Mouse (Mus musculus) heart, embryonic 11.5 days (tissue): ENCODE results near the gene Cpsf7. TPM values are rescaled to one million over a fixed set of nuclear protein-coding genes. Genes with fewer than 3 reads are reported as not detected.
"Not testable (repeated sequence)": the region's sequence is repeated elsewhere in the genome, so short reads cannot be mapped to it uniquely, and the experiment has no call there.

Source experiments
- ATAC-seq: fragments of 200-750 bp; cut with Nextera tagmentation; replicated peaks from 2 replicates; pipeline ENCODE4 v1.8.0; 2017; ENCODE audit warnings: moderate library complexity; ENCODE audit not compliant: insufficient number of reproducible peaks, low FRiP score, low TSS enrichment
- H3K27ac ChIP-seq: fragments of 300-500 bp; sonication (generic); 2 replicates; pipeline ENCODE4 v1.5.1; 2014; ENCODE audit warnings: mild to moderate bottlenecking, low read depth, low read length
- H3K27me3 ChIP-seq: fragments of 300-500 bp; sonication (generic); 2 replicates; pipeline ENCODE4 v1.6.1; 2014; ENCODE audit warnings: mild to moderate bottlenecking, low read length, mixed read lengths; ENCODE audit not compliant: control insufficient read depth, insufficient read depth
- H3K36me3 ChIP-seq: fragments of 300-500 bp; sonication (generic); 2 replicates; pipeline ENCODE4 v1.6.1; 2014; ENCODE audit warnings: mild to moderate bottlenecking, low read length, moderate library complexity, mixed read lengths; ENCODE audit not compliant: control insufficient read depth, insufficient read depth
- H3K4me1 ChIP-seq: fragments of 300-500 bp; sonication (generic); 2 replicates; pipeline ENCODE4 v1.6.1; 2014; ENCODE audit warnings: low read length; ENCODE audit not compliant: control insufficient read depth, insufficient read depth
- H3K4me2 ChIP-seq: fragments of 300-500 bp; sonication (generic); 2 replicates; pipeline ENCODE4 v1.6.1; 2014; ENCODE audit warnings: mild to moderate bottlenecking, moderate library complexity
- H3K4me3 ChIP-seq: fragments of 300-500 bp; sonication (generic); 2 replicates; pipeline ENCODE4 v1.5.1; 2014; ENCODE audit warnings: low read depth, low read length
- H3K9ac ChIP-seq: fragments of 300-500 bp; sonication (generic); 2 replicates; pipeline ENCODE4 v1.6.1; 2014; ENCODE audit warnings: mild to moderate bottlenecking, low read depth, low read length, moderate library complexity
- H3K9me3 ChIP-seq: fragments of 300-500 bp; sonication (generic); replicated peaks from 2 replicates; pipeline ENCODE4 v1.6.1; 2016; ENCODE audit warnings: low read length; ENCODE audit not compliant: control insufficient read depth
- WGBS: fragments of 180-500 bp; shearing (Covaris S2); extraction: QIAGEN DNeasy Blood & Tissue Kit; methylation state at CpG from one replicate; pipeline ENCODE4 v1.1.7; 2014; ENCODE audit not compliant: insufficient replicate concordance; 5-methylcytosine and 5-hydroxymethylcytosine counted together
- polyA plus RNA-seq: library from polyadenylated mRNA; unstranded; fragments of >200 nt; fragmentation: Nextera tagmentation; extraction: Ambion mirVana; gene quantifications from 2 replicates; pipeline ENCODE4 v1.2.1, GENCODE M21; 2014

Gene Cpsf7
- polyA plus RNA-seq, 1 experiment from 2014 or later, result 39.3 TPM

DNA sequence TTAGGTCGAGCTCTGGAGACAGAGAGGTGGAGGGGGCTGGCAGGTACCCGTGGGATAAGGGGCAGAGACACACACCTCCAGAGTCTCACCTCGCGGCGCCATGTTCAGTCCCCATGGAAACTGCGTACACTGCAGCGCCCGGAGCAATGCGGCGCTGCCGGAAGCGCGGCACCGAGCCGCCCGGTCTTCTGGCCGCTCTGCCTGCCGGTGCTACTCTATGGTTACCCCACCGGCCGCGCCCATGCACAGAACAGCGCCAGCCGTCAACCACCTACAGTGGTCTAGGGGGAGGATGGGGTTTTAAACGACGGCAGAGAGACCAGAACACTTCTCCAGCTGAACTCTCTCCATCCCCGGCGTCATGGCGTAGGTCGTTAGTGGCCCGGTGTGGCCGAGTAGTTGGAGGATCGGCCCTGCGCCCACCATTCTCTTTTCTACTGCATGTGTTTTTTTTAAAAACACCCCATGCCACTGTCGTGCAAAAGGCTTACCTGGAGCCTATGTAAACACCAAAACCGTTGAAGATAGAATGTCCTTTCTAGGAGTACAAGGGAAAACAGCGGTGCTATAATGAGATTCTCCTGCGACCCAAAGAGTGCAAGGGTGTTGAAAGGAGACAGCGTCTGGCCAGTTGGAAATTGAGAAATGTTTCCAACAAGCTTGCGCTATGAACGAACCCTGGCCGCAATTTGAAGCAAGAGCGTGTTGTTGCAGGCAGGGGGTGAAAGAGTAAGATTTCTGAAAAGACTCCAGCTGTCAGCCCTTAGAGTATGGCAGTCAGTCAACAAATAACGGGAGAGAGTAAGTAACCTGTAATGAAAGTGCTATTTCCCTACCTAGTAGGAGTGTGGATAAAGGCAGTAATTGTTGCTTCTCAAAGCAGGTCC is 30.8 kb downstream of the Cpsf7 start, which contains the start of gene Tmem216:
Tmem216 (minus strand) TSS at position 615 of the 887 bp plus-strand sequence.
- WGBS, result 1% methylated on average over 43 of the region's 43 CpGs
- H3K4me1 ChIP-seq, result peaks cover 11% of the 10 kb centered on the region
- H3K4me3 ChIP-seq, result peak within 1 kb of the TSS; percentile 71

DNA sequence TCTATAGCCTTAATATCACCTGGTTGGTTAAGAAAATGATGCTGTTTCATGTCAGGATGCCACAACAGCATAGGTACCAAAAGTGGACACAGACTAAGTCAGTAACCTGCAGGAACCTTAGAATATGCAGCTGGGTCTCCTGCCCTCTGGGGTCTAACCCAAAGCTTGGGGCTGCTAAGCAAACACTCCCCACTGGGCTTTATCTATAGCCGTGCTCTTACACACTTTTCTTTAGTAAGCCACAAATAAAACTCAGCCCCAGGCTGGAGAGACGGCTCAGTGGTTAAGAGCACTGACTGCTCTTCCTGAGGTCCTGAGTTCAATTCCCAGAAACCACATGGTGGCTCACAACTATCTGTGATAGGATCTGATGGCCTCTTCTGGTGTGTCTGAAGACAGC is 31.9 kb downstream of the Cpsf7 start:
- Histone ChIP-seq H3K9ac (no peak overlapping the region), H3K27me3 (no peaks in the 10 kb centered on the region), H3K9me3 (no peaks in the 10 kb centered on the region), H3K36me3 (no peaks in the 10 kb centered on the region), H3K4me1 (peaks cover 16% of the 10 kb centered on the region), H3K27ac (no peak overlapping the region), H3K4me2 (no peak overlapping the region), H3K4me3 (no peak overlapping the region)
- ATAC-seq, result no peak
- 57% methylated on average over 2 of the region's 2 CpGs for WGBS

More for the DNA sequence above, 30.8 kb downstream of the Cpsf7 start, which contains the start of gene Tmem216:
- Histone ChIP-seq H3K4me2 (peak within 1 kb of the TSS; percentile 87), H3K9me3 (no peaks in the 10 kb centered on the region), H3K27me3 (no peaks in the 10 kb centered on the region), H3K36me3 (peaks cover 1% of the 10 kb centered on the region; the same call in 1 of the 2 replicates), H3K27ac (peak within 1 kb of the TSS; percentile 77), H3K9ac (peak within 1 kb of the TSS; percentile 86)
- peak; percentile 92 for ATAC-seq

DNA sequence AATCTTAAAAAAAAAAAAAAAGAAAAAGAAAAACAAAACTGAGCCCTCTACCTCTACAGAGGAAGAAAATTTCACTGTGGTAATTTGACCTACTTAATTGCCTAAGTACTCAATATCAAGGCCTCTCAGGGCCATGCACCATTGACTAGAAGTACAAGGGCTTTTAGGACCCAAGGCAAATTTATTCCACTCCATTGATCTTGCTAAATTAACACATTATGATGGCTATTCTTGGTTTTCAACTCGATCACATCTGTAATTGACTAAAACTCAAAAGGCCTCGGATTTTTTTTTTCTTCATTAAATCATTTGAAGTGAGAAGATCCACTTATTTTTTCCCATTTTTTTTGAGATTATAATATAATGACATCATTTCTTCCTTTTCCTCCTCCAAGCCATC is 32.4 kb downstream of the Cpsf7 start:
- Histone ChIP-seq H3K9me3 (no peaks in the 10 kb centered on the region), H3K36me3 (no peaks in the 10 kb centered on the region)
- 77% methylated on average over 2 of the region's 2 CpGs for WGBS

DNA sequence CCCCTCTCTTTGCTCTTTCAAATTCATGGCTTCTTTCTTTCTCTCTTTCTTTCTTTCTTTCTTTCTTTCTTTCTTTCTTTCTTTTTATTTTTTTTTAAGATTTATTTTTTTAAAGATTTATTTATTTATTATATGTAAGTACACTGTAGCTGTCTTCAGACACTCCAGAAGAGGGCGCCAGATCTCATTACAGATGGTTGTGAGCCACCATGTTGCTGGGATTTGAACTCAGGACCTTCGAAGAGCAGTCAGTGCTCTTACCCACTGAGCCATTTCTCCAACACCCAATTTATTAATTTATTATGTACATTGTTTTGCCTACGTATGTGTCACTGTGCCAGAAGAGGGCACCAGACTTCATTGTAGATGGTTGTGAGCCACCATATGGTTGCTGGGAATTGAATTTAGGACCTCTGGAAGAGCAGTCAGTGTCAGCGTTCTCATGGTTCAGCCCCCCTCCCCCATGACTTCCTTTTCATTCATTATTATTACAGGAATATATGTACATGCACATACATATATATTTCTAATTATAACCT is 32.8 kb downstream of the Cpsf7 start:
- not testable (repeated sequence) for H3K27me3 ChIP-seq, H3K4me3 ChIP-seq, H3K9me3 ChIP-seq, ATAC-seq, H3K4me2 ChIP-seq, H3K27ac ChIP-seq, H3K9ac ChIP-seq, H3K36me3 ChIP-seq
- WGBS, result 70% methylated on average over 4 of the region's 4 CpGs
- H3K4me1 ChIP-seq, result peaks cover 16% of the 10 kb centered on the region

More for the DNA sequence above, 32.4 kb downstream of the Cpsf7 start:
- Histone ChIP-seq H3K9ac (no peak overlapping the region), H3K4me1 (peaks cover 16% of the 10 kb centered on the region), H3K4me3 (no peak overlapping the region), H3K27me3 (no peaks in the 10 kb centered on the region), H3K4me2 (no peak overlapping the region), H3K27ac (no peak overlapping the region)
- no peak for ATAC-seq

DNA sequence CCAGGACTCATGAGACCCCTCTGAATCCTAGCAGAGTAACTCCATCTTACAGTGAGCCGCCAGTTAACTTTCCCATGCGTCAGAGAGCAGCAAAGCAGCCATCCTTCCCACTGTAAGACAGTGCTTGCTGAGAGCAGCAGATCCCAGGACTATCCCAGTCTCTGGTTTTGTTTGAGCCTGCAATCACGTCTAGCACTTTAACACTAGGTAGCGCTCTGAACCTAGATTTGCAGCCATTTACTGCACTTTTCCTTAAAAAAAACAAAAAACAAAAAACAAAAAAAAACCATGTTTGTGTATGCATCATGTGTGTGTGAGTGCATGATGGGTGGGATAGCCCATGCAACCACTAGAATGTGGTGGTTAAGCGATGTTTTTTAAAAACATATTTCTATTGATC is 35.0 kb downstream of the Cpsf7 start:
- H3K4me3 ChIP-seq, result no peak overlapping the region
- H3K27ac ChIP-seq, result no peak overlapping the region
- H3K27me3 ChIP-seq, result no peaks in the 10 kb centered on the region
- no peak overlapping the region for H3K4me2 ChIP-seq
- H3K4me1 ChIP-seq, result peaks cover 12% of the 10 kb centered on the region
- 38% methylated on average over 5 of the region's 5 CpGs for WGBS
- no peak for ATAC-seq
- H3K9me3 ChIP-seq, result no peaks in the 10 kb centered on the region
- no peak overlapping the region for H3K9ac ChIP-seq
- H3K36me3 ChIP-seq, result no peaks in the 10 kb centered on the region

DNA sequence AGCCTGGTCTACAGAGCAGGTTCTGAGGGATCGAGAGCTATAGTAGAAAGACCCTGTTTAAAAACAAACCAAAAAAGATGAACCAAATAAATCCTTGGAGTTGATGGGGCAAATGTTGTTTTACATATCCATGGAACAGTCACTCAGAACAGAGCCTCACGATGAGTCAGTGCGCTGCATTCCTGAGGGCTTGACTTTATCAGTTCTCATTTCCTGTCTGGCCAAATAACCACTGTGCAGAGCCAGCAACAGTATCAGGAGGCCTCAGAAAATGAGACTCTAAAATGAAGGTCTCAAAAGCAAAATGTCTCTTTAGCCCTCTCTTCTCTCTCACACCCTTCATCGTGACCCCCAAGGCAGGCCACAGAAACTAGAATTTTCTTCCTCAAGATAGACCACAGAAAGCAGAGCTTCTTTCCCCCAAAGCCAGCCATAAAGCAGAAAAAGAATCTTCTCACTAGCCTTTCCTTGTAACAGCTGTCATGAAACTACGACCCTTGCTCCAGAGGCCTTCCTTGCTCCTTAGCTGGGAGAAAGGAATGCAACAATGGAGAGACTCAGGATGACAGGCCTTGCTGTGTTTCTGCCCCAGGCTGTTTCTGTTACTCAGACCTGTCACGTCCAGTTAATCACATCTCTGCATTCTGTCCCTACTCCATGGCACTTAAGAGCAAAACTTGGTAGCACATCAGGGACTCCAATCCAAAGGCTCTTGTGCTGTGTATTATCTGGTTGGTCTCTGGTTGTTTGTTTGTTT is 36.7 kb downstream of the Cpsf7 start:
- H3K4me1 ChIP-seq, result peaks cover 4% of the 10 kb centered on the region; the same call in 1 of the 2 replicates
- ATAC-seq, result peak; percentile 63; the same call in 1 of the 2 replicates
- WGBS, result 35% methylated on average over 6 of the region's 6 CpGs
- no peak overlapping the region; the same call in 1 of the 2 replicates for H3K4me2 ChIP-seq
- H3K9me3 ChIP-seq, result no peaks in the 10 kb centered on the region
- peak overlapping the region; percentile 55; the same call in 1 of the 2 replicates for H3K9ac ChIP-seq
- no peak overlapping the region for H3K4me3 ChIP-seq
- no peaks in the 10 kb centered on the region for H3K27me3 ChIP-seq
- H3K27ac ChIP-seq, result peak overlapping the region; percentile 95
- no peaks in the 10 kb centered on the region for H3K36me3 ChIP-seq

DNA sequence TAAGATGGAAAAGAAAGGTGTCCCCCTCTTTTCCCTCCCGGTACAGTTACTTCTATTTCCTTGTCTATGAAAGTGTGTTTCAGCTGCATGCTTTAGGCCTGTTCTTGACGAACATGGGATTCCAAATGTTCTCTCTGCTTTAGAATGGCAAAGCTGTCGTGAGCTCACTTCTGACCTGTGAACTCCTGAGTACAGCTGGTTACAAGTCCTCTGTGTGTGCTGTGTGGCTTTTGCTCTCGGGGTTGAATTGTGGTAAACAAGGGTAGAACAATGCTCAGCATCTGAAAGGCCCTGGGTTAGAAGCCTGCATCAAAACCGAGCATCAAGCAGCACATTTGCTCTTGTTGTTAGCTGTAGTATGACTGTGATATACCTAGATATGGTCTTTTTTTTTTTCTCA is 37.3 kb downstream of the Cpsf7 start:
- Histone ChIP-seq H3K4me3 (no peak overlapping the region), H3K9ac (no peak overlapping the region), H3K36me3 (no peaks in the 10 kb centered on the region), H3K27ac (peak overlapping the region; percentile 95), H3K4me2 (no peak overlapping the region), H3K9me3 (no peaks in the 10 kb centered on the region), H3K4me1 (peaks cover 4% of the 10 kb centered on the region; the same call in 1 of the 2 replicates), H3K27me3 (no peaks in the 10 kb centered on the region)
- 66% methylated on average over 5 of the region's 5 CpGs for WGBS
- no peak for ATAC-seq

DNA sequence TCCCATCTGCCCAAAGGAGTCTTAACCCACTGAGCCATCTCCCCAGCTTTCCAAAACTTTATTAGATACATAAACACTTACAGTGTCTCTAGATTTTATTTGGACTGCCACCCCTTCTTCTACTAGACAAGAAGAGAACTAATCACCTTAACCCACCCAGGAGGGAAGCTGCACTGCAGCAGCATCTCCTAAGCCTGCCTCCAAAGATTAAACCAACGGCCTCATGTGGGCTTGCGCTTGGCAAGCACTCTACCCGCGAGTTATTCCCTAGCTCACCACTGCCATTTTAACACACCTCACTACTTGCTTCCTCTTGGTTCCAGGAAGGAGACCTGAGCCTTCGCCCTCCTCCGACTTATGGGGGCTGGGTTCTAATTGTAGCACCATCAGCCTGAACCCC is 39.2 kb downstream of the Cpsf7 start:
- H3K36me3 ChIP-seq, result no peaks in the 10 kb centered on the region
- H3K27ac ChIP-seq, result no peak overlapping the region
- H3K9me3 ChIP-seq, result peaks cover 3% of the 10 kb centered on the region; the same call in 1 of the 2 replicates
- H3K27me3 ChIP-seq, result no peaks in the 10 kb centered on the region
- H3K4me3 ChIP-seq, result no peak overlapping the region
- ATAC-seq, result no peak
- no peak overlapping the region for H3K4me2 ChIP-seq
- H3K9ac ChIP-seq, result no peak overlapping the region
- WGBS, result 75% methylated on average over 6 of the region's 6 CpGs
- peaks cover 4% of the 10 kb centered on the region; the same call in 1 of the 2 replicates for H3K4me1 ChIP-seq
